Mouse (Mus musculus) intestine, postnatal 0 days (tissue): ENCODE results near the gene Pkdrej. TPM values are rescaled to one million over a fixed set of nuclear protein-coding genes. Genes with fewer than 3 reads are reported as not detected.
"Not testable (repeated sequence)": the region's sequence is repeated elsewhere in the genome, so short reads cannot be mapped to it uniquely, and the experiment has no call there.

Experiments used
- ATAC-seq: fragments of 200-750 bp; cut with Nextera tagmentation; 2 replicates; pipeline ENCODE4 v1.8.0; 2017; ENCODE audit warnings: mild to moderate bottlenecking, moderate TSS enrichment, moderate library complexity
- H3K27ac ChIP-seq: fragments of 300-500 bp; sonication (generic); 2 replicates; pipeline ENCODE4 v1.5.1; 2014; ENCODE audit warnings: mild to moderate bottlenecking, low read depth, low read length, moderate library complexity
- H3K27me3 ChIP-seq: fragments of 300-500 bp; sonication (generic); replicated peaks from 2 replicates; pipeline ENCODE4 v1.6.1; 2014; ENCODE audit warnings: low read length, mixed read lengths; ENCODE audit not compliant: control insufficient read depth, insufficient read depth
- H3K36me3 ChIP-seq: fragments of 300-500 bp; sonication (generic); 2 replicates; pipeline ENCODE4 v1.6.1; 2014; ENCODE audit warnings: mild to moderate bottlenecking, moderate library complexity; ENCODE audit not compliant: control insufficient read depth, insufficient read depth
- H3K4me1 ChIP-seq: fragments of 300-500 bp; sonication (generic); replicated peaks from 2 replicates; pipeline ENCODE4 v1.6.1; 2014; ENCODE audit warnings: antibody characterized with exemption, low read length, mixed read lengths; ENCODE audit not compliant: control insufficient read depth, insufficient read depth
- H3K4me2 ChIP-seq: fragments of 300-500 bp; sonication (generic); replicated peaks from 2 replicates; pipeline ENCODE4 v1.6.1; 2014; ENCODE audit warnings: low read depth, mild to moderate bottlenecking, moderate library complexity
- H3K4me3 ChIP-seq: fragments of 300-500 bp; sonication (generic); 2 replicates; pipeline ENCODE4 v1.5.1; 2014; ENCODE audit warnings: low read depth, low read length
- H3K9ac ChIP-seq: fragments of 300-500 bp; sonication (generic); 2 replicates; pipeline ENCODE4 v1.6.1; 2014; ENCODE audit warnings: mild to moderate bottlenecking, low read depth, low read length
- H3K9me3 ChIP-seq: fragments of 300-500 bp; sonication (generic); 2 replicates; pipeline ENCODE4 v1.6.1; 2016; ENCODE audit warnings: mixed run types; ENCODE audit not compliant: control insufficient read depth
- CTCF ChIP-seq: sonication (generic); IDR thresholded peaks from 2 replicates; pipeline ENCODE4 v1.5.1; 2016; ENCODE audit warnings: low read depth, mild to moderate bottlenecking, control low read depth, antibody characterized with exemption, moderate library complexity
- WGBS: fragments of 180-500 bp; shearing (Covaris S2); extraction: QIAGEN DNeasy Blood & Tissue Kit; methylation state at CpG from one replicate; pipeline ENCODE4 v1.1.7; 2014; 5-methylcytosine and 5-hydroxymethylcytosine counted together
- polyA plus RNA-seq: library from polyadenylated mRNA; unstranded; fragments of >200 nt; fragmentation: Nextera tagmentation; extraction: Ambion mirVana; gene quantifications from 2 replicates; pipeline ENCODE4 v1.2.1, GENCODE M21; 2015

Gene Pkdrej
- polyA plus RNA-seq, 1 experiment from 2014 or later: 0.12 TPM

- H3K4me2 ChIP-seq: no peak overlapping the region
- no peak overlapping the region for H3K27ac ChIP-seq
- 78% methylated on average over 16 of the region's 16 CpGs for WGBS
- H3K27me3 ChIP-seq: no peaks in the 10 kb centered on the region
- peaks cover 20% of the 10 kb centered on the region; the same call in 1 of the 2 replicates for H3K36me3 ChIP-seq
- no peak overlapping the region for H3K4me3 ChIP-seq
- no peak for TF ChIP-seq CTCF
- H3K9me3 ChIP-seq: no peaks in the 10 kb centered on the region
- ATAC-seq: no peak
- no peak overlapping the region for H3K9ac ChIP-seq
- no peaks in the 10 kb centered on the region for H3K4me1 ChIP-seq
Observed at GRCm38 (mm10) chr15:85788633-85789032, 32.9 kb downstream of the Pkdrej start.

DNA sequence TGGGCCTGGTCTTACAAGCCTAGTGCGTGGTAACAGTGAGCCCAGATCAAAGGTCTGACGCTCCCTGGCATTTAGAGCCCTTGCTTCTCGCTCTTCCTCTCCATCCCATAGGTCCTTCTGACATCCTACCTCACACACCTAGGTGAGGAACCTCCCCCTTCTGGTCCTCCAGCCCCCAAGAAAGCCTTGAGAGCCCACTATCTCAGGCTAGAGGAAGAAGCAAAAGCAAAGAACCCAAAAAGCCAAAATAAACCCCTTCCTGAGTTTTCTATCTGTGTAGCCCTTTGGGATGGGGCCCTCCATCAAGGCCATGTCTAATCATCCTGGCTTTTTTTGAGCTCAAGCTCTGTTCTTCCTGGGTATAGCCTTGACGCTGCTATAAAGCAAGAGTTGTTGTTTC, 33.5 kb downstream of the Pkdrej start:
- Histone ChIP-seq H3K27me3 (no peaks in the 10 kb centered on the region), H3K9ac (no peak overlapping the region), H3K9me3 (no peaks in the 10 kb centered on the region), H3K4me1 (no peaks in the 10 kb centered on the region), H3K36me3 (peaks cover 20% of the 10 kb centered on the region; the same call in 1 of the 2 replicates), H3K27ac (no peak overlapping the region), H3K4me2 (no peak overlapping the region), H3K4me3 (no peak overlapping the region)
- no peak for ATAC-seq
- TF ChIP-seq CTCF: no peak
- 91% methylated on average over 4 of the region's 4 CpGs for WGBS

- no peak overlapping the region for H3K4me3 ChIP-seq
- peak overlapping the region; percentile 36; the same call in 1 of the 2 replicates for H3K27ac ChIP-seq
- H3K36me3 ChIP-seq: peaks cover 20% of the 10 kb centered on the region; the same call in 1 of the 2 replicates
- H3K4me1 ChIP-seq: no peaks in the 10 kb centered on the region
- 86% methylated on average over 6 of the region's 6 CpGs for WGBS
- H3K9ac ChIP-seq: no peak overlapping the region
- no peak for TF ChIP-seq CTCF
- no peaks in the 10 kb centered on the region for H3K27me3 ChIP-seq
- no peaks in the 10 kb centered on the region for H3K9me3 ChIP-seq
- 0 out of 2 replicates have a peak, but pooled peaks have one; percentile 18 for ATAC-seq
- H3K4me2 ChIP-seq: no peak overlapping the region
Observed at GRCm38 (mm10) chr15:85787482-85787881, 34.1 kb downstream of the Pkdrej start.

GRCm38 (mm10) chr15:85786711-85787110, 34.8 kb downstream of the Pkdrej start:
- Histone ChIP-seq H3K4me1 (no peaks in the 10 kb centered on the region), H3K4me3 (no peak overlapping the region), H3K36me3 (peaks cover 20% of the 10 kb centered on the region; the same call in 1 of the 2 replicates), H3K9me3 (no peaks in the 10 kb centered on the region), H3K4me2 (no peak overlapping the region), H3K27me3 (no peaks in the 10 kb centered on the region), H3K27ac (peak overlapping the region; percentile 36; the same call in 1 of the 2 replicates), H3K9ac (no peak overlapping the region)
- TF ChIP-seq CTCF: no peak
- peak; percentile 60 for ATAC-seq
- WGBS: 40% methylated on average over 5 of the region's 5 CpGs

- 95% methylated on average over 3 of the region's 3 CpGs for WGBS
- no peak for TF ChIP-seq CTCF
- Histone ChIP-seq H3K4me1 (no peaks in the 10 kb centered on the region), H3K27ac (no peak overlapping the region), H3K9me3 (no peaks in the 10 kb centered on the region), H3K4me3 (no peak overlapping the region), H3K9ac (no peak overlapping the region), H3K36me3 (0 out of 2 replicates have a peak, but pooled peaks cover 10% of the 10 kb centered on the region), H3K4me2 (no peak overlapping the region), H3K27me3 (no peaks in the 10 kb centered on the region)
- ATAC-seq: no peak
Observed at GRCm38 (mm10) chr15:85784341-85784740, 37.2 kb downstream of the Pkdrej start.

DNA sequence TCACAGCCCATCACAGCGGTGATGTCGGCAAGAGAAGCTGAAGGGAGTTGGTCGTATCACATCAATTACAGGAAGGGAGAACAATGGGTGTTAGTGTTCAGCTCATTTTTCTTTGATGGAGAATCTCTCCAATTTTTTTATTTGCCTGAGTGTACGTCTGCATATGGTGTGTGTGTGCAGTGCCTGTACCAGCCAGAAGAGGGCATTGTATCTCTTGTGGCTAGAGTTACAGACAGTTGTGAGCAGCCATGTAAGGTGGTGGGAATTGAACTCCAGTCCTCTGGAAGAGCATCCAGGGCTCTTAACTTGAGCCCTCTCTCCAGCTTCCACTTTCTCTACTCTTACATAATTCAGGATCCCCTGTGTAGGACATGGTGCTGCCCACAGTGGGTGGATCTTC, 38.4 kb downstream of the Pkdrej start:
- no peak overlapping the region for H3K4me3 ChIP-seq

GRCm38 (mm10) chr15:85778891-85779290, 42.6 kb downstream of the Pkdrej start:
- ATAC-seq, H3K4me3 ChIP-seq, H3K4me1 ChIP-seq, H3K9me3 ChIP-seq, H3K27ac ChIP-seq, H3K4me2 ChIP-seq, H3K27me3 ChIP-seq, H3K9ac ChIP-seq, H3K36me3 ChIP-seq: not testable (repeated sequence)
- 89% methylated on average over 6 of the region's 6 CpGs for WGBS

More for the DNA sequence above, 38.4 kb downstream of the Pkdrej start:
- TF ChIP-seq CTCF: peak; percentile 36; the same call in 1 of the 2 replicates
- ATAC-seq: no peak
- no peak overlapping the region for H3K27ac ChIP-seq
- no peak overlapping the region for H3K4me2 ChIP-seq
- H3K36me3 ChIP-seq: peaks cover 13% of the 10 kb centered on the region; the same call in 1 of the 2 replicates
- H3K4me1 ChIP-seq: no peaks in the 10 kb centered on the region
- no peaks in the 10 kb centered on the region for H3K27me3 ChIP-seq
- 75% methylated on average over 4 of the region's 4 CpGs for WGBS
- no peak overlapping the region for H3K9ac ChIP-seq
- H3K9me3 ChIP-seq: no peaks in the 10 kb centered on the region
